Mouse (Mus musculus): Measurements from ENCODE around the gene Thbs3. TPM values are rescaled to one million over a fixed set of nuclear protein-coding genes. Genes with fewer than 3 reads are reported as not detected.

The Thbs3 gene
- polyA plus RNA-seq, 1 experiment from 2014 or later = 46.2 TPM

GRCm38 (mm10) chr3:89244158-89244981 is 29.4 kb downstream of the Thbs3 start:
- Histone ChIP-seq H3K4me1 (peaks cover 35% of the 10 kb centered on the region), H3K27ac (peak overlapping the region; percentile 72; the same call in 1 of the 2 replicates), H3K27me3 (no peaks in the 10 kb centered on the region; the same call in 1 of the 2 replicates), H3K36me3 (peaks cover 13% of the 10 kb centered on the region; the same call in 1 of the 2 replicates), H3K9ac (peak overlapping the region; percentile 48), H3K9me3 (no peaks in the 10 kb centered on the region), H3K4me2 (replicated peaks) (peak overlapping the region; percentile 76), H3K4me3 (peak overlapping the region; percentile 73)
- 11% methylated on average over 25 of the region's 25 CpGs for WGBS
- ATAC-seq (ENCODE audit: insufficient number of reproducible peaks, insufficient read depth, low FRiP score, low TSS enrichment) = no peak

- peak; percentile 16 for ATAC-seq (ENCODE audit: insufficient number of reproducible peaks, insufficient read depth, low FRiP score, low TSS enrichment)
- H3K4me3 ChIP-seq = peak overlapping the region; percentile 73
- no peaks in the 10 kb centered on the region for H3K9me3 ChIP-seq
- peak overlapping the region; percentile 72 for H3K27ac ChIP-seq
- peak overlapping the region; percentile 76 for H3K4me2 ChIP-seq (replicated peaks)
- H3K36me3 ChIP-seq = peaks cover 20% of the 10 kb centered on the region; the same call in 1 of the 2 replicates
- peak overlapping the region; percentile 48 for H3K9ac ChIP-seq
- no peaks in the 10 kb centered on the region; the same call in 1 of the 2 replicates for H3K27me3 ChIP-seq
- H3K4me1 ChIP-seq = peaks cover 35% of the 10 kb centered on the region
- 1% methylated on average over 16 of the region's 26 CpGs for WGBS
Measured at GRCm38 (mm10) chr3:89244982-89245687, 30.2 kb downstream of the Thbs3 start.

- peaks cover 38% of the 10 kb centered on the region for H3K4me1 ChIP-seq
- H3K9me3 ChIP-seq = no peaks in the 10 kb centered on the region
- H3K27ac ChIP-seq = peak within 1 kb of the TSS; percentile 72
- H3K4me3 ChIP-seq = peak within 1 kb of the TSS; percentile 73
- peak within 1 kb of the TSS; percentile 76 for H3K4me2 ChIP-seq (replicated peaks)
- H3K36me3 ChIP-seq = peaks cover 20% of the 10 kb centered on the region; the same call in 1 of the 2 replicates
- peak within 1 kb of the TSS; percentile 64 for H3K9ac ChIP-seq
- peak; percentile 8; the same call in 1 of the 2 replicates for ATAC-seq (ENCODE audit: insufficient number of reproducible peaks, insufficient read depth, low FRiP score, low TSS enrichment)
- H3K27me3 ChIP-seq = no peaks in the 10 kb centered on the region; the same call in 1 of the 2 replicates
- 4% methylated on average over 18 of the region's 20 CpGs for WGBS
Measured at GRCm38 (mm10) chr3:89245688-89246171, 30.8 kb downstream of the Thbs3 start, which contains the start of gene Krtcap2. Gene Krtcap2, plus strand, starts transcription at chr3:89245966.

- H3K9ac ChIP-seq = peak within 1 kb of the TSS; percentile 64
- peak within 1 kb of the TSS; percentile 76 for H3K4me2 ChIP-seq (replicated peaks)
- peaks cover 45% of the 10 kb centered on the region for H3K4me1 ChIP-seq
- peak within 1 kb of the TSS; percentile 66 for H3K27ac ChIP-seq
- peaks cover 16% of the 10 kb centered on the region; the same call in 1 of the 2 replicates for H3K36me3 ChIP-seq
- under 1% methylated on average over 42 of the region's 42 CpGs for WGBS
- peak; percentile 62 for ATAC-seq (ENCODE audit: insufficient number of reproducible peaks, insufficient read depth, low FRiP score, low TSS enrichment)
- H3K9me3 ChIP-seq = no peaks in the 10 kb centered on the region
- peaks cover 4% of the 10 kb centered on the region; the same call in 1 of the 2 replicates for H3K27me3 ChIP-seq
- peak within 1 kb of the TSS; percentile 73 for H3K4me3 ChIP-seq
Measured at GRCm38 (mm10) chr3:89246261-89247100, 31.5 kb downstream of the Thbs3 start, which contains the start of gene Trim46. Gene Trim46, minus strand, starts transcription at chr3:89246309.

- Histone ChIP-seq H3K27ac (no peak overlapping the region), H3K4me2 (replicated peaks) (peak overlapping the region; percentile 76), H3K27me3 (peaks cover 7% of the 10 kb centered on the region; the same call in 1 of the 2 replicates), H3K4me1 (peaks cover 48% of the 10 kb centered on the region), H3K9me3 (no peaks in the 10 kb centered on the region), H3K36me3 (0 out of 2 replicates have a peak, but pooled peaks cover 9% of the 10 kb centered on the region), H3K4me3 (peak overlapping the region; percentile 73), H3K9ac (peak overlapping the region; percentile 64; the same call in 1 of the 2 replicates)
- no peak for ATAC-seq (ENCODE audit: insufficient number of reproducible peaks, insufficient read depth, low FRiP score, low TSS enrichment)
- WGBS = 78% methylated on average over 4 of the region's 4 CpGs
Measured at GRCm38 (mm10) chr3:89247466-89247865, 32.5 kb downstream of the Thbs3 start.

- 0 out of 2 replicates have a peak overlapping the region, but pooled peaks have one; percentile 2 for H3K27ac ChIP-seq
- ATAC-seq (ENCODE audit: insufficient number of reproducible peaks, insufficient read depth, low FRiP score, low TSS enrichment) = no peak
- H3K4me3 ChIP-seq = no peak overlapping the region
- H3K4me1 ChIP-seq = peaks cover 27% of the 10 kb centered on the region
- H3K4me2 ChIP-seq (replicated peaks) = no peak overlapping the region
- no peak overlapping the region for H3K9ac ChIP-seq
- 0 out of 2 replicates have a peak, but pooled peaks cover 9% of the 10 kb centered on the region for H3K36me3 ChIP-seq
- WGBS = 18% methylated on average over 7 of the region's 7 CpGs
- H3K27me3 ChIP-seq = peaks cover 7% of the 10 kb centered on the region; the same call in 1 of the 2 replicates
- no peaks in the 10 kb centered on the region for H3K9me3 ChIP-seq
Measured at GRCm38 (mm10) chr3:89250435-89251040, 35.6 kb downstream of the Thbs3 start.

GRCm38 (mm10) chr3:89251365-89251895 is 36.5 kb downstream of the Thbs3 start:
- H3K36me3 ChIP-seq = 0 out of 2 replicates have a peak, but pooled peaks cover 9% of the 10 kb centered on the region
- WGBS = 4% methylated on average over 17 of the region's 17 CpGs
- no peaks in the 10 kb centered on the region for H3K9me3 ChIP-seq
- peak overlapping the region; percentile 29 for H3K4me2 ChIP-seq (replicated peaks)
- H3K4me1 ChIP-seq = peaks cover 21% of the 10 kb centered on the region
- no peak for ATAC-seq (ENCODE audit: insufficient number of reproducible peaks, insufficient read depth, low FRiP score, low TSS enrichment)
- H3K4me3 ChIP-seq = no peak overlapping the region
- no peak overlapping the region for H3K27ac ChIP-seq
- H3K27me3 ChIP-seq = peaks cover 7% of the 10 kb centered on the region; the same call in 1 of the 2 replicates
- H3K9ac ChIP-seq = peak overlapping the region; percentile 17; the same call in 1 of the 2 replicates

GRCm38 (mm10) chr3:89254994-89255393 is 40.0 kb downstream of the Thbs3 start:
- peaks cover 16% of the 10 kb centered on the region for H3K4me1 ChIP-seq
- 0 out of 2 replicates have a peak, but pooled peaks cover under 1% of the 10 kb centered on the region for H3K36me3 ChIP-seq
- 94% methylated on average over 5 of the region's 5 CpGs for WGBS
- H3K9me3 ChIP-seq = no peaks in the 10 kb centered on the region
- no peak for ATAC-seq (ENCODE audit: insufficient number of reproducible peaks, insufficient read depth, low FRiP score, low TSS enrichment)
- no peak overlapping the region for H3K4me2 ChIP-seq (replicated peaks)
- peaks cover 7% of the 10 kb centered on the region; the same call in 1 of the 2 replicates for H3K27me3 ChIP-seq
- no peak overlapping the region for H3K9ac ChIP-seq
- no peak overlapping the region for H3K27ac ChIP-seq
- no peak overlapping the region for H3K4me3 ChIP-seq

GRCm38 (mm10) chr3:89256177-89256576 is 41.2 kb downstream of the Thbs3 start:
- H3K4me2 ChIP-seq (replicated peaks) = no peak overlapping the region
- no peak for ATAC-seq (ENCODE audit: insufficient number of reproducible peaks, insufficient read depth, low FRiP score, low TSS enrichment)
- no peak overlapping the region for H3K9ac ChIP-seq
- H3K27me3 ChIP-seq = peaks cover 6% of the 10 kb centered on the region; the same call in 1 of the 2 replicates
- H3K27ac ChIP-seq = no peak overlapping the region
- peaks cover 9% of the 10 kb centered on the region for H3K4me1 ChIP-seq
- H3K4me3 ChIP-seq = no peak overlapping the region
- H3K36me3 ChIP-seq = no peaks in the 10 kb centered on the region
- WGBS = 86% methylated on average over 5 of the region's 5 CpGs
- no peaks in the 10 kb centered on the region for H3K9me3 ChIP-seq

- 63% methylated on average over 7 of the region's 7 CpGs for WGBS
- no peak within 1 kb of the TSS for H3K9ac ChIP-seq
- peaks cover 4% of the 10 kb centered on the region; the same call in 1 of the 2 replicates for H3K4me1 ChIP-seq
- no peaks in the 10 kb centered on the region for H3K36me3 ChIP-seq
- no peak within 1 kb of the TSS for H3K4me3 ChIP-seq
- no peak for ATAC-seq (ENCODE audit: insufficient number of reproducible peaks, insufficient read depth, low FRiP score, low TSS enrichment)
- no peaks in the 10 kb centered on the region for H3K27me3 ChIP-seq
- H3K27ac ChIP-seq = no peak within 1 kb of the TSS
- no peak within 1 kb of the TSS for H3K4me2 ChIP-seq (replicated peaks)
- no peaks in the 10 kb centered on the region for H3K9me3 ChIP-seq
Measured at GRCm38 (mm10) chr3:89259076-89259475, 44.1 kb downstream of the Thbs3 start, which contains the start of gene Dpm3. Gene Dpm3, plus strand, starts transcription at chr3:89259358.
